Mouse (Mus musculus) heart, embryonic 14.5 days (tissue): ENCODE data around the gene Ptprs. TPM values are rescaled to one million over a fixed set of nuclear protein-coding genes. Genes with fewer than 3 reads are reported as not detected.

Source experiments
- ATAC-seq: fragments of 200-750 bp; cut with Nextera tagmentation; 2 replicates; pipeline ENCODE4 v1.8.0; 2017; ENCODE audit warnings: low read depth, moderate TSS enrichment; ENCODE audit not compliant: insufficient number of reproducible peaks, insufficient read depth, low FRiP score
- H3K27ac ChIP-seq, 2 experiments: fragments of 200-500 bp in 1 of 2; fragments of 300-500 bp in 1 of 2; sonication (generic) in 1 of 2; replicated peaks in 1 of 2; 2 replicates each; pipeline ENCODE4 v1.5.1; 2012 to 2014; ENCODE audit warnings: low read depth in 2 of 2, low read length in 2 of 2, control low read depth in 1 of 2, mild to moderate bottlenecking in 1 of 2, mixed read lengths in 1 of 2; ENCODE audit not compliant: control insufficient read depth in 1 of 2, insufficient read depth in 1 of 2
- H3K27me3 ChIP-seq: fragments of 300-500 bp; sonication (generic); 2 replicates; pipeline ENCODE4 v1.6.1; 2014; ENCODE audit warnings: mild to moderate bottlenecking, low read length, control low read depth; ENCODE audit not compliant: control insufficient read depth, insufficient read depth
- H3K36me3 ChIP-seq: fragments of 300-500 bp; sonication (generic); 2 replicates; pipeline ENCODE4 v1.6.1; 2014; ENCODE audit warnings: mild to moderate bottlenecking, control low read depth, low read length, mixed read lengths; ENCODE audit not compliant: control insufficient read depth, insufficient read depth
- H3K4me1 ChIP-seq, 2 experiments: fragments of 200-500 bp in 1 of 2; fragments of 300-500 bp in 1 of 2; sonication (generic) in 1 of 2; 2 replicates each; pipeline ENCODE4 v1.6.1; 2012 to 2014; ENCODE audit warnings: low read length in 2 of 2, control low read depth in 1 of 2, mixed read lengths in 1 of 2; ENCODE audit not compliant: control insufficient read depth in 2 of 2, insufficient read depth in 2 of 2
- H3K4me2 ChIP-seq: fragments of 300-500 bp; sonication (generic); 2 replicates; pipeline ENCODE4 v1.6.1; 2014; ENCODE audit warnings: mild to moderate bottlenecking, low read length
- H3K4me3 ChIP-seq, 2 experiments: fragments of 200-500 bp in 1 of 2; fragments of 300-500 bp in 1 of 2; sonication (generic) in 1 of 2; 2 replicates each; pipeline ENCODE4 v1.5.1; 2012 to 2014; ENCODE audit warnings: low read length in 2 of 2, mild to moderate bottlenecking in 2 of 2, control low read depth in 1 of 2, low read depth in 1 of 2, moderate library complexity in 1 of 2; ENCODE audit not compliant: control insufficient read depth in 1 of 2, insufficient read depth in 1 of 2
- H3K9ac ChIP-seq: fragments of 300-500 bp; sonication (generic); 2 replicates; pipeline ENCODE4 v1.6.1; 2014; ENCODE audit warnings: mild to moderate bottlenecking, low read length
- H3K9me3 ChIP-seq: fragments of 300-500 bp; sonication (generic); 2 replicates; pipeline ENCODE4 v1.6.1; 2016; ENCODE audit warnings: low read length, control low read depth; ENCODE audit not compliant: control insufficient read depth
- WGBS: fragments of 180-500 bp; shearing (Covaris S2); extraction: QIAGEN DNeasy Blood & Tissue Kit; methylation state at CpG from one replicate; pipeline ENCODE4 v1.1.7; 2014; 5-methylcytosine and 5-hydroxymethylcytosine counted together
- polyA plus RNA-seq: library from polyadenylated mRNA; unstranded; fragments of >200 nt; fragmentation: Nextera tagmentation; extraction: Ambion mirVana; gene quantifications from 2 replicates; pipeline ENCODE4 v1.2.1, GENCODE M21; 2014

Gene Ptprs
- polyA plus RNA-seq, 1 experiment from 2014 or later: 60.1 TPM

DNA sequence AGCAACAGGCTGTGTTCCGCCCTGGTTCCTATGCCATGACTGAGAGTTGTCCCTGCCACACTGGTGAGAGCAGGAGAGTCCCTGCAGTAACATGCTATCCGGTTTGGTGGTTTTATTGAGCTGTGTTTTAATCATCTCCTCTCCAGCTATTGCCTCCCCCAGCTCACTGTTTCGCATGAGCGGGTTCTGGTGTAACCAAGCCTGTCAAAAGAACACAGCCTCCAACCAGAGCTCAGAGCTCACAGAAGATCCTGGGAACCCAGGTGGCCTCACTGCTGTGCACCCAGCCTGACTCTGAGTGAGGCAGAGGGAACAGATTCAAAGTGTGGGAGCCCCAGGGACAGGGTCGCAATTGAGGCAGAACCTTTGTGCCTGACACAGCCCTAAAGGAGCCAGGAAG lies 95.1 kb downstream of the Ptprs start:
- Histone ChIP-seq H3K27ac (no peak overlapping the region), H3K27me3 (no peaks in the 10 kb centered on the region), H3K4me2 (no peak overlapping the region), H3K4me3 (no peak overlapping the region), H3K9ac (no peak overlapping the region), H3K36me3 (peaks cover 96% of the 10 kb centered on the region), H3K4me1 (no peaks in the 10 kb centered on the region), H3K9me3 (no peaks in the 10 kb centered on the region)
- ATAC-seq: no peak
- WGBS: 93% methylated on average over 5 of the region's 5 CpGs

GRCm38 (mm10) chr17:56380286-56380685 lies 96.0 kb downstream of the Ptprs start:
- WGBS: 82% methylated on average over 6 of the region's 6 CpGs
- Histone ChIP-seq H3K9me3 (no peaks in the 10 kb centered on the region), H3K9ac (no peak overlapping the region), H3K4me2 (no peak overlapping the region), H3K4me3 (no peak overlapping the region), H3K36me3 (peaks cover 96% of the 10 kb centered on the region), H3K27ac (no peak overlapping the region), H3K4me1 (no peaks in the 10 kb centered on the region), H3K27me3 (no peaks in the 10 kb centered on the region)
- ATAC-seq: no peak

- no peak overlapping the region for H3K9ac ChIP-seq
- no peak overlapping the region for H3K27ac ChIP-seq
- no peaks in the 10 kb centered on the region for H3K27me3 ChIP-seq
- H3K4me1 ChIP-seq: no peaks in the 10 kb centered on the region
- H3K4me2 ChIP-seq: no peak overlapping the region
- no peaks in the 10 kb centered on the region for H3K9me3 ChIP-seq
- H3K4me3 ChIP-seq: no peak overlapping the region
- ATAC-seq: no peak
- H3K36me3 ChIP-seq: peaks cover 96% of the 10 kb centered on the region
- 86% methylated on average over 6 of the region's 6 CpGs for WGBS
These were observed 96.9 kb downstream of the Ptprs start for GRCm38 (mm10) chr17:56379281-56379834.

DNA sequence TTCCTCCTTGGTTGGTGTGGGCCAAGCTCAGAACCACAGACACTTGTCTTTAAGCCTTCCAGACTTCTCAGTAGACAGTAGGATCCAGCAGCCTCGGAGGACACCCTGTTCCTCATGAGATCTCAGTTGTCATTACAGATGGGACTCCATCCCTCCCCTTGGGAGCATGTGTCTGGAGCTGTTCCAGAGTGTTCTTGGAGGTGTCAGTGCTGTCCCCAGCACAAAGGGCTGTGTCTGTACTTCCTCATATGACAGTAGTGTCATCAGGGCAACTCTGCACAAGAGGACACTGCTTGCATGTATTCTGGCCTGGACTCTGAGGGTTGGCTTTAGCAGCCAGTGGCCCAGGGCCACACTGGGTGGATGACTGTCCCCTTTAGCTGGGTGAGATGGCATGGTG lies 101.4 kb downstream of the Ptprs start:
- no peak overlapping the region for H3K4me3 ChIP-seq
- 73% methylated on average over 1 of the region's 1 CpGs for WGBS
- H3K27me3 ChIP-seq: no peaks in the 10 kb centered on the region
- ATAC-seq: no peak
- H3K27ac ChIP-seq: no peak overlapping the region
- H3K4me2 ChIP-seq: no peak overlapping the region
- H3K36me3 ChIP-seq: peaks cover 96% of the 10 kb centered on the region
- H3K9me3 ChIP-seq: no peaks in the 10 kb centered on the region
- H3K9ac ChIP-seq: no peak overlapping the region
- peaks cover 3 to 15% of the 10 kb centered on the region in 2 experiments; a peak in 3 of 4 replicates for H3K4me1 ChIP-seq

- Histone ChIP-seq H3K9me3 (no peaks in the 10 kb centered on the region), H3K4me1 (peaks cover 3 to 15% of the 10 kb centered on the region in 2 experiments; a peak in 3 of 4 replicates), H3K27me3 (no peaks in the 10 kb centered on the region), H3K4me3 (no peak overlapping the region), H3K9ac (no peak overlapping the region), H3K36me3 (peaks cover 96% of the 10 kb centered on the region), H3K4me2 (no peak overlapping the region), H3K27ac (no peak overlapping the region)
- 58% methylated on average over 17 of the region's 17 CpGs for WGBS
- no peak for ATAC-seq
These were observed 102.9 kb downstream of the Ptprs start for GRCm38 (mm10) chr17:56373136-56374034.

- Histone ChIP-seq H3K4me3 (no peak overlapping the region), H3K4me2 (no peak overlapping the region), H3K9ac (no peak overlapping the region), H3K4me1 (peaks cover 3 to 15% of the 10 kb centered on the region in 2 experiments; a peak in 3 of 4 replicates), H3K27ac (no peak overlapping the region), H3K9me3 (no peaks in the 10 kb centered on the region), H3K27me3 (no peaks in the 10 kb centered on the region), H3K36me3 (peaks cover 94% of the 10 kb centered on the region)
- 63% methylated on average over 4 of the region's 4 CpGs for WGBS
- ATAC-seq: no peak
These were observed 104.2 kb downstream of the Ptprs start for GRCm38 (mm10) chr17:56372109-56372508.

- Histone ChIP-seq H3K4me1 (peaks cover 6 to 21% of the 10 kb centered on the region in 2 experiments), H3K4me3 (no peak overlapping the region), H3K27me3 (no peaks in the 10 kb centered on the region), H3K4me2 (no peak overlapping the region), H3K27ac (no peak overlapping the region), H3K9me3 (no peaks in the 10 kb centered on the region), H3K36me3 (peaks cover 84% of the 10 kb centered on the region), H3K9ac (no peak overlapping the region)
- 81% methylated on average over 15 of the region's 15 CpGs for WGBS
- no peak for ATAC-seq
These were observed 105.1 kb downstream of the Ptprs start for GRCm38 (mm10) chr17:56371029-56371660.
